Mouse (Mus musculus) lung, adult 18-20 months (tissue): ENCODE measurements around the gene Parp6.

Experiments
- DNase-seq, 2 experiments: peaks; one replicate each; pipeline ENCODE4 v3.0.0; 2022; ENCODE audit warnings: mixed read lengths in 2 of 2

The Parp6 gene

DNA sequence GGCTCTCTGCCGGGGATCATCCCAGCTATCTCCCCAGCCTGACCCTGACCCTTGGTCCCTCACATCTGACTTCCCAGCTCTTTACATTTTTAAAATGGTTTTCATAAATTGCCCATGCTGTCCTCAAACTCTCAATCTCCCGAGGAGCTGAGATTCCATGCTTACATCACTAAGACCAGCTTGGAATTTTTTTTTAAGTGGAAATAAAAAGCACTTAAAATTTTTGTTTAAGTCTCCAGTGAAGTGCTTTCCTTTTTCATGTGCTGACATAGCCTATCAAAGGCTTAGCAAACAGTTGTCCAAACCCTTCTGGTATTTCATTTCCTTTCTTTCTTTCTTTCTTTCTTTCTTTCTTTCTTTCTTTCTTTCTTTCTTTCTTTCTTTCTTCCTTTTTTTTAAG is 66.9 kb downstream of the Parp6 start:
- DNase-seq = no peak

DNA sequence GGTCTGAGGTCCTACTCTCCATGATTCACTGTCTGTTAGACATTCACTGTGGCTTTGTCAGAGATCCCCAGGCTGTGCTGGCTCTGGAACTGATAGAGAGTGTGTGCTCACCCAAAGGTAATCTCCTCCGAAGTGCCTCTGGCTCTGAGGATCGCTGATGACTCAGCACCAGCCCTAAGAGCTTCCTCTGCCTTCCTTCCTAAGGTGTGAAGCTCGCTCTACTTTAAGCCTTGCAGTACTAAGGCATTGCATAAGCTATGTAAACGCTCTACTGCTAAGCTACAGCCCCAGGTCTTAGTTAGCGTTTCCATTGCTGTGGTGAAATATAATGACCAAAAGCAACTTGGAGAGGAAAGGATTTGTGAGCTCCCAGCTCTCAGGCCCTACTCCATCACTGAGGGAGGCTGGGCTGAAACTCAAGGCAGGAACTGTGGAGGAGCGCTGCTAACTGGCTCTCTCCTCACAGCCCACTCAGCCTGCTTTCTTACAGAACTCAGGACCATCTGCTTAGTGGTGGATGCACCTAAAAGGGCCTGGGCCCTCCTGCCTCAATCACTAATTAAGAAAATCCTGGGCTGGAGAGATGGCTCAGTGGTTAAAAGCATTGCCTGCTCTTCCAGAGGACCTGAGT is 70.4 kb downstream of the Parp6 start:
- peak; percentile 75 to 83 for DNase-seq

DNA sequence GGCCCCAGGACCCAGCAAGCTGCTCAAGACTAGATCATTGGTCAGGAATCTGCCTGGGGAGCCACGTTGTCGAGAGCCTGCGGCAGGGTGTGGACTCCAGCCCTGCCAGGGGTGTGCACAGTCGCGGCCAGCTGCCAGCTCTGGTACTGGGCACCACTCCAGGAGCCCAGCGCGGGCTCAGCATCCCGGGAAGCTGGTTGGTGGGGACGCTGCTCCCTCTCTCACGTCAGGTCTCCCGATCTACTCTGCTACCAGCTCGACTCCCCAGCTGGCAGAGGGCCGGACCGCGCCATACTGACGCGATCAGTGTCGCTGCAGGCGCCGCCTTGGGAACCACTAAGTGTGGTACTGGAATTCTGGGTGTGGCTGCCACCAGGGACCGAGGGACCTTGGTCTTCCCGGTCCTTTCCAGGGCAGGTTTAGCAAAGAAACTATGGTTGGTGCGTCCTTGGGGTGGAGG is 74.6 kb downstream of the Parp6 start:
- DNase-seq = peak; percentile 95 to 97

DNA sequence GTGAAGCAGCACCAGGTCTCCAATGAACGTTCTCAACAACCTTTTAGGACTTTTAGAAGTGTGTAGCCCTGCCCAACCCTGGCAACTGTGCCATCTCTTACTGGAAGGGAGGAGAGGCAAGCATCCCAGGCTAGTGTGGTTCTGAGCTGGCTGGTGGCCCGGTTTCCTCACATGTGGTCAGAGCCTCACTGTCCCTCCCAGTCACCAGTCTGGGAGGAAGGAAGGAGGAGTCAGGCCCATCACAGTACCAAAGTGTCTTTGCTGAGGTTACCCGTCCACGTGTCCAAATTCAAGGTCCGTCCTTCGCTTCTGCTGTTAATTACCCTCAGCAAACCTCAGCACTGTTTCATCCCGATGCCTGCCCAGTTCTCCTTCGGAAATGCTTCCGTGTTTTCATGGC is 75.1 kb downstream of the Parp6 start:
- DNase-seq = peak; percentile 73 to 83

DNA sequence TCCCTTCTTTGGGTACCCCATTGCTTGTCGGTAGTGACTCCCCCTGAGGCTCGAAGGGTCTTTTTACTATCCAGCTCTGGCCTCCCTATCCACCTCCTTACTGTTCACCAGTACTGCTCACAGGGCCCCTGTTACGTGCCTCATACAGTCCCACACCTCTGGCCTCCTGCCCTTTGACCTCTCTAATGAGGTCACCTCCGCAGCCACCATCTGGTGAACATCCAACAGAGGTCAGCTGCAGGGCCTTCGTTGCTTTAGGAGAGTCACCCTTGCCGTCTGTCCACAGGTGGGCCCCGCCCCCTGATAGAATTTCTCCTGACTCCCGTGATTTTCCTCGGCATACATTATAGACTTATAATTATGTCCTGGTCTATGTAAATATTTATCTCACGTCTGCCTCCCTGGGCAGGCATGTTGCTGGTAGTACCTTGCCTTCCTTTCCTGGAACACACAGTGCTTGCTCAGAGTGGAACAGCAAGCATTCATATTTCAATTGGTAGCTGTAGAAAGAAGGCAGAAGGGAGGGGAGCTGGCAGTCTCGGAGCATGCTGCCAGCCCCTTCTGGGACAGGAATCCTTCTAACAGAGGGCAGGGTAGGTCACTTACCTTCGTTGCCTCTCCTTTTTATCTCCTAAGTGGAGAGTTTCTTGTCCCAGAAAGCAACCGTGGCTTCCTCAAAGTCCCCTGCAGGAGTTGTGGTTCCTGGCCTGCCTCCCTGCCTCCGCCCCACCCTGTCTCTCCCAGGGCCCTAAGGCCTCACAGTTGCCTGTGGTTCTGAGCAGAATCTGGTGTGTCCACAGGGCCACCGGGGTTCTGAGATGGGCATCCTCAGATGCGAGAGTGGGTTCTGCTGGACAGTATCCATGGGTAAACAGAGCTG is 77.7 kb downstream of the Parp6 start:
- peak; percentile 68 to 80 for DNase-seq

DNA sequence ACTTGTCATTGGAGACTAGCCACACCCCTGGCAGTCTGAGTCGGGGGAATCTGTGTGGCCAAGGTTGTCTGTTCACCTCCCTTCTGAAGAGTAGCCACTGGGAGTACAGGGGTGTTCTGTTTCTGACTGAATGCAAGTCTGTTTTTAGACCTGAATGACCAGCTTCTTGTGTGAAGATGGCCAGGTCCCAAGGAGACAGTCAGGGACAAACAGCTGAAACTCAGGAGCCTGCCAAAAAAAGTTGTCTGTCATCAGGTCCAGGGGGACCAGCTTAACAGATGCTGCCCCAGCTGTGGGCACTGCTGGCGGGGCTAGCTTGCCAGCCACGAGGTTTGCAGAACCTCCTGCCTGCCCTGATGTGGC is 78.3 kb downstream of the Parp6 start:
- DNase-seq = no peak

DNA sequence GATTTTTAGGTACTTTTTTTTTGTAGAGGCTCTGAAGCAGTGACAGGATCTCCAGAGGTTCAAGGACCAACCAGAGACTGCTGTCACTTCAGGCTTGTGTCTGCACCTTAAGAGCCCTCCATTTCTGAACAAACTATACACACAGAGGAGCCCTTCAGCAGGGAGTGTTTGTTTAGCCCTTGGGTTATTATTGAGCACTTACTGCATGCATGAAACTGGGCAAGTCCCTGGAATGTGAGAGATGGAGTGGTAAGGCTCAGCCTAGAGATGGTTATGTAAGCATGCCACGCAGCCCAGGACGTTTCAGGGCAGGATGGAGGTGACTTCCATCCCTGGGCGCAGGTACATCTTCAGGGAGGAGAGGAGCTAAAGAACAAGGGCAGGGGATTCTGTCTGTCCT is 79.3 kb downstream of the Parp6 start:
- DNase-seq = peak; percentile 79 to 87
